Mouse (Mus musculus): Measurements from ENCODE around the gene Pde4dip.

DNA sequence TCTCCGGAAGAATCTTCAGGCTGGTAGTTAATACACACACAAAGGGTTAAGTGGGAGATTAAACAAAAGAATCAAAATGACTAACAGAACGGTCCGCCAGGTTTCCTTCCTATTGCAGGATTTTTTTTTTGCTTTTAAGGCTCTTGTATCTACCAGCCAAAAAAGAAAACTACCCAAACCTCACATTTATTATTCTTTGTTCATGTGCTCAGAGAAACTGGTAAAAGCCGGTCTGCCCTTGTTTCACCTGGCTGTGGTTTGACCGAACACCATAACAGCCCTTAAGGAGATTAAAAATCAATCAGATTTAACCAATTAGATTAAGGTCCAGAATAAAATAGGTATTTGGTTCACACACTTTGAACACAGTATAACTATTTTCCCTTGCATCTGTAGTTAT, 124.4 kb downstream of the Pde4dip start:
- TF ChIP-seq POLR2A (IDR thresholded peaks at IDR 0.05; ENCODE audit: control insufficient read depth, extremely low read depth, insufficient read depth, low read length, poor library complexity) (no peak), CTCF (IDR thresholded peaks at IDR 0.05; ENCODE audit: borderline replicate concordance, control insufficient read depth, extremely low read depth, insufficient read depth, low read length, poor library complexity) (no peak)
